Mouse (Mus musculus): ENCODE data around the gene Atp8a2. TPM values are rescaled to one million over a fixed set of nuclear protein-coding genes. Genes with fewer than 3 reads are reported as not detected.

Gene Atp8a2
- polyA plus RNA-seq, 1 experiment from 2014 or later: 13.0 TPM

- Histone ChIP-seq H3K27me3 (replicated peaks; ENCODE audit: control insufficient read depth, insufficient read depth, low read length) (no peaks in the 10 kb centered on the region), H3K27ac (ENCODE audit: low read depth, low read length) (peak overlapping the region; percentile 49), H3K4me3 (ENCODE audit: low read depth, low read length) (peak overlapping the region; percentile 82), H3K9ac (ENCODE audit: low read length) (peak overlapping the region; percentile 81), H3K4me1 (ENCODE audit: control insufficient read depth, insufficient read depth, low read length) (peaks cover 10% of the 10 kb centered on the region), H3K36me3 (ENCODE audit: control insufficient read depth, insufficient read depth, low read length) (no peaks in the 10 kb centered on the region), H3K4me2 (ENCODE audit: low read length) (peak overlapping the region; percentile 73), H3K9me3 (replicated peaks; ENCODE audit: control insufficient read depth, low read length) (no peaks in the 10 kb centered on the region)
- 6% methylated on average over 8 of the region's 8 CpGs for WGBS
- ATAC-seq (no peak; the same call in 1 of the 2 replicates), DNase-seq (ENCODE audit: low spot score) (no peak)
Measured at GRCm38 (mm10) chr14:59598260-59598627, 598.7 kb downstream of the Atp8a2 start.

GRCm38 (mm10) chr14:59597398-59598259, 599.4 kb downstream of the Atp8a2 start, which contains the start of gene Cdadc1:
TSS of gene Cdadc1 (minus strand) at chr14:59597959.
- Histone ChIP-seq H3K36me3 (ENCODE audit: control insufficient read depth, insufficient read depth, low read length) (no peaks in the 10 kb centered on the region), H3K9ac (ENCODE audit: low read length) (peak within 1 kb of the TSS; percentile 81), H3K4me1 (ENCODE audit: control insufficient read depth, insufficient read depth, low read length) (peaks cover 10% of the 10 kb centered on the region), H3K4me2 (ENCODE audit: low read length) (peak within 1 kb of the TSS; percentile 73), H3K27ac (ENCODE audit: low read depth, low read length) (peak within 1 kb of the TSS; percentile 49), H3K4me3 (ENCODE audit: low read depth, low read length) (peak within 1 kb of the TSS; percentile 82), H3K9me3 (replicated peaks; ENCODE audit: control insufficient read depth, low read length) (no peaks in the 10 kb centered on the region), H3K27me3 (replicated peaks; ENCODE audit: control insufficient read depth, insufficient read depth, low read length) (no peaks in the 10 kb centered on the region)
- ATAC-seq (peak; percentile 96), DNase-seq (ENCODE audit: low spot score) (peak; percentile 91)
- WGBS: under 1% methylated on average over 44 of the region's 48 CpGs

GRCm38 (mm10) chr14:59594988-59595387, 602.0 kb downstream of the Atp8a2 start:
- WGBS: 83% methylated on average over 3 of the region's 3 CpGs

GRCm38 (mm10) chr14:59592593-59592992, 604.4 kb downstream of the Atp8a2 start:
- ATAC-seq (no peak), DNase-seq (ENCODE audit: low spot score) (no peak)
- Histone ChIP-seq H3K9me3 (replicated peaks; ENCODE audit: control insufficient read depth, low read length) (no peaks in the 10 kb centered on the region), H3K36me3 (ENCODE audit: control insufficient read depth, insufficient read depth, low read length) (peaks cover 26% of the 10 kb centered on the region), H3K27ac (ENCODE audit: low read depth, low read length) (no peak overlapping the region), H3K4me2 (ENCODE audit: low read length) (no peak overlapping the region), H3K9ac (ENCODE audit: low read length) (no peak overlapping the region), H3K4me3 (ENCODE audit: low read depth, low read length) (no peak overlapping the region), H3K4me1 (ENCODE audit: control insufficient read depth, insufficient read depth, low read length) (peaks cover 6% of the 10 kb centered on the region), H3K27me3 (replicated peaks; ENCODE audit: control insufficient read depth, insufficient read depth, low read length) (no peaks in the 10 kb centered on the region)
- 94% methylated on average over 3 of the region's 3 CpGs for WGBS

More at GRCm38 (mm10) chr14:59594988-59595387, 602.0 kb downstream of the Atp8a2 start:
- H3K9ac ChIP-seq (ENCODE audit: low read length): no peak overlapping the region
- peaks cover 10% of the 10 kb centered on the region for H3K4me1 ChIP-seq (ENCODE audit: control insufficient read depth, insufficient read depth, low read length)
- DNase-seq (ENCODE audit: low spot score): no peak
- no peaks in the 10 kb centered on the region for H3K27me3 ChIP-seq (replicated peaks; ENCODE audit: control insufficient read depth, insufficient read depth, low read length)
- no peak overlapping the region for H3K27ac ChIP-seq (ENCODE audit: low read depth, low read length)
- H3K4me3 ChIP-seq (ENCODE audit: low read depth, low read length): no peak overlapping the region
- ATAC-seq: no peak
- no peaks in the 10 kb centered on the region for H3K9me3 ChIP-seq (replicated peaks; ENCODE audit: control insufficient read depth, low read length)
- H3K36me3 ChIP-seq (ENCODE audit: control insufficient read depth, insufficient read depth, low read length): peaks cover 6% of the 10 kb centered on the region; the same call in 1 of the 2 replicates
- H3K4me2 ChIP-seq (ENCODE audit: low read length): no peak overlapping the region

GRCm38 (mm10) chr14:59591901-59592300, 605.1 kb downstream of the Atp8a2 start:
- Histone ChIP-seq H3K4me3 (ENCODE audit: low read depth, low read length) (no peak overlapping the region), H3K4me2 (ENCODE audit: low read length) (no peak overlapping the region), H3K27me3 (replicated peaks; ENCODE audit: control insufficient read depth, insufficient read depth, low read length) (no peaks in the 10 kb centered on the region), H3K9ac (ENCODE audit: low read length) (no peak overlapping the region), H3K36me3 (ENCODE audit: control insufficient read depth, insufficient read depth, low read length) (peaks cover 26% of the 10 kb centered on the region), H3K4me1 (ENCODE audit: control insufficient read depth, insufficient read depth, low read length) (peaks cover 3% of the 10 kb centered on the region; the same call in 1 of the 2 replicates), H3K9me3 (replicated peaks; ENCODE audit: control insufficient read depth, low read length) (no peaks in the 10 kb centered on the region), H3K27ac (ENCODE audit: low read depth, low read length) (no peak overlapping the region)
- 74% methylated on average over 8 of the region's 8 CpGs for WGBS
- no peak for DNase-seq (ENCODE audit: low spot score)
- ATAC-seq: no peak

GRCm38 (mm10) chr14:59590614-59591013, 606.4 kb downstream of the Atp8a2 start:
- Histone ChIP-seq H3K36me3 (ENCODE audit: control insufficient read depth, insufficient read depth, low read length) (peaks cover 36% of the 10 kb centered on the region), H3K4me3 (ENCODE audit: low read depth, low read length) (no peak overlapping the region), H3K27me3 (replicated peaks; ENCODE audit: control insufficient read depth, insufficient read depth, low read length) (no peaks in the 10 kb centered on the region), H3K4me2 (ENCODE audit: low read length) (no peak overlapping the region), H3K9ac (ENCODE audit: low read length) (no peak overlapping the region), H3K4me1 (ENCODE audit: control insufficient read depth, insufficient read depth, low read length) (no peaks in the 10 kb centered on the region), H3K9me3 (replicated peaks; ENCODE audit: control insufficient read depth, low read length) (no peaks in the 10 kb centered on the region), H3K27ac (ENCODE audit: low read depth, low read length) (no peak overlapping the region)
- ATAC-seq: no peak
- DNase-seq (ENCODE audit: low spot score): no peak
- 80% methylated on average over 1 of the region's 1 CpGs for WGBS

MicroRNAs within 50 kb of the gene (microRNA counts, 519-probe panel; counts per million panel counts)
- microRNA mmu-miR-719: not detected

Small RNA genes lying within 50 kb of the gene (microRNA-seq; reads per million reads assigned to microRNA genes)
- not detected for gene Mir719

Other genes with a start within 250 kb of the Atp8a2 start
- not detected in 2 replicates for gene Nupl1, start 54.3 kb upstream of the Atp8a2 start, polyA plus RNA-seq (2014; fragmentation: Nextera tagmentation; extraction: Ambion mirVana)
- 61.0 and 71.8 TPM in 2 replicates for gene Gm49336, start 54.3 kb upstream of the Atp8a2 start, polyA plus RNA-seq (2014; fragmentation: Nextera tagmentation; extraction: Ambion mirVana)
- 68.2 and 74.9 TPM in 2 replicates for gene Mtmr6, start 68.0 kb upstream of the Atp8a2 start, polyA plus RNA-seq (2014; fragmentation: Nextera tagmentation; extraction: Ambion mirVana)
- 9.4 and 16.0 TPM in 2 replicates for gene Amer2, start 176.1 kb upstream of the Atp8a2 start, polyA plus RNA-seq (2014; fragmentation: Nextera tagmentation; extraction: Ambion mirVana)